Mouse (Mus musculus) E14TG2a.4 (cell line): ENCODE measurements around the gene Syn2.

ENCODE experiments used
- CTCF ChIP-seq: conservative IDR thresholded peaks from 2 replicates; pipeline ENCODE4 v1.5.1; 2014; ENCODE audit warnings: low read length
- NANOG ChIP-seq: IDR thresholded peaks from 2 replicates; pipeline ENCODE4 v1.6.1; 2014; ENCODE audit warnings: borderline replicate concordance, low read length, mixed read lengths

- TF ChIP-seq CTCF: no peak
- TF ChIP-seq NANOG: no peak
These were observed 159.2 kb downstream of the Syn2 start for GRCm38 (mm10) chr6:115293877-115294276.
